Mouse (Mus musculus) midbrain, embryonic 14.5 days (tissue): ENCODE measurements around the gene Sh2d4b. TPM values are rescaled to one million over a fixed set of nuclear protein-coding genes. Genes with fewer than 3 reads are reported as not detected.

Experiments used
- ATAC-seq: fragments of 200-750 bp; cut with Nextera tagmentation; 2 replicates; pipeline ENCODE4 v1.8.0; 2017; ENCODE audit warnings: moderate number of reproducible peaks, moderate library complexity; ENCODE audit not compliant: low FRiP score, low TSS enrichment
- DNase-seq: peaks from one replicate; pipeline ENCODE4 v3.0.0-alpha.2; 2015
- H3K27ac ChIP-seq: fragments of 300-500 bp; sonication (generic); replicated peaks from 2 replicates; pipeline ENCODE4 v1.5.1; 2014; ENCODE audit warnings: mild to moderate bottlenecking, low read depth, low read length, moderate library complexity
- H3K27me3 ChIP-seq: fragments of 300-500 bp; sonication (generic); 2 replicates; pipeline ENCODE4 v1.6.1; 2014; ENCODE audit warnings: low read length, control low read depth, mixed read lengths; ENCODE audit not compliant: control insufficient read depth, insufficient read depth
- H3K36me3 ChIP-seq: fragments of 300-500 bp; sonication (generic); 2 replicates; pipeline ENCODE4 v1.6.1; 2014; ENCODE audit warnings: low read length, control low read depth; ENCODE audit not compliant: control insufficient read depth, insufficient read depth
- H3K4me1 ChIP-seq: fragments of 300-500 bp; sonication (generic); 2 replicates; pipeline ENCODE4 v1.6.1; 2014; ENCODE audit warnings: mild to moderate bottlenecking, antibody characterized with exemption, low read length, control low read depth; ENCODE audit not compliant: control insufficient read depth, insufficient read depth
- H3K4me2 ChIP-seq: fragments of 300-500 bp; sonication (generic); 2 replicates; pipeline ENCODE4 v1.6.1; 2014; ENCODE audit warnings: mild to moderate bottlenecking, low read length, moderate library complexity
- H3K4me3 ChIP-seq: fragments of 300-500 bp; sonication (generic); replicated peaks from 2 replicates; pipeline ENCODE4 v1.5.1; 2014; ENCODE audit warnings: low read depth, low read length
- H3K9ac ChIP-seq: fragments of 300-500 bp; sonication (generic); replicated peaks from 2 replicates; pipeline ENCODE4 v1.6.1; 2014; ENCODE audit warnings: mild to moderate bottlenecking, low read length, moderate library complexity
- H3K9me3 ChIP-seq: fragments of 300-500 bp; sonication (generic); 2 replicates; pipeline ENCODE4 v1.6.1; 2016; ENCODE audit warnings: low read length, control low read depth, mixed read lengths; ENCODE audit not compliant: control insufficient read depth
- WGBS: fragments of 180-500 bp; shearing (Covaris S2); extraction: QIAGEN DNeasy Blood & Tissue Kit; methylation state at CpG from one replicate; pipeline ENCODE4 v1.1.7; 2014; 5-methylcytosine and 5-hydroxymethylcytosine counted together
- polyA plus RNA-seq: library from polyadenylated mRNA; unstranded; fragments of >200 nt; fragmentation: Nextera tagmentation; extraction: Ambion mirVana; gene quantifications from 2 replicates; pipeline ENCODE4 v1.2.1, GENCODE M21; 2014

Sh2d4b gene
- polyA plus RNA-seq, result 1.9 and 2.6 TPM in 2 replicates

DNA sequence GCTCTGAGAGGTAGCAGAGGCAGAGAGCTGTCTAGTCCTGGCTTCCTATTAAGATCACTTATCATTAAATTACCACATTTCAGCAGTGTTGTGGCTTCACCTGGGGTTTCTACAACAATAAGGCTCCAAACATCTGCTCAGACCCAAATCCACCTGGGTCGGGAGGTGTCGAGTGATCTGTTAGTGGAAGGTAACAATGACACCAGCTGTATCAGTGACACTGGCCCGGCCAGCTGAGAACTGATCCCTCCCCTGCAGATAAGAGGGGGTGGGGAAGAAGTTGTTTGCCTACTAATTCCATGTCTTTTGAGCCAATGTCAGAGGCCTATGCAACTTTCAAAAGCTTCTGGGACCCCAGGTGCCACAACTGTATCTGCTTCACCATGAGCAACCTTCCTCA, at the start of gene Sh2d4b:
Sh2d4b (minus strand) TSS at position 71 of the 400 bp plus-strand sequence.
- no peak for ATAC-seq

GRCm38 (mm10) chr14:40942429-40942828, 49.4 kb upstream of the Sh2d4b start:
- H3K27ac ChIP-seq, result no peak overlapping the region
- no peak overlapping the region for H3K4me3 ChIP-seq
- no peak overlapping the region for H3K9ac ChIP-seq
- DNase-seq (no peak), ATAC-seq (no peak)
- no peaks in the 10 kb centered on the region for H3K4me1 ChIP-seq
- H3K4me2 ChIP-seq, result no peak overlapping the region
- WGBS, result 86% methylated on average over 2 of the region's 2 CpGs
- no peaks in the 10 kb centered on the region; the same call in 1 of the 2 replicates for H3K9me3 ChIP-seq
- H3K27me3 ChIP-seq, result no peaks in the 10 kb centered on the region
- peaks cover 7% of the 10 kb centered on the region; the same call in 1 of the 2 replicates for H3K36me3 ChIP-seq

More for the DNA sequence above, at the start of gene Sh2d4b:
- no peak for DNase-seq
- H3K4me3 ChIP-seq, result no peak within 1 kb of the TSS
- no peaks in the 10 kb centered on the region for H3K36me3 ChIP-seq
- peak within 1 kb of the TSS; percentile 54; the same call in 1 of the 2 replicates for H3K4me2 ChIP-seq
- H3K9ac ChIP-seq, result no peak within 1 kb of the TSS
- H3K9me3 ChIP-seq, result no peaks in the 10 kb centered on the region
- no peaks in the 10 kb centered on the region for H3K27me3 ChIP-seq
- H3K27ac ChIP-seq, result no peak within 1 kb of the TSS
- H3K4me1 ChIP-seq, result peaks cover 6% of the 10 kb centered on the region; the same call in 1 of the 2 replicates
- WGBS, result 76% methylated on average over 3 of the region's 3 CpGs

GRCm38 (mm10) chr14:40938380-40938987, 45.4 kb upstream of the Sh2d4b start:
- H3K9me3 ChIP-seq, result no peaks in the 10 kb centered on the region
- 83% methylated on average over 11 of the region's 11 CpGs for WGBS
- ATAC-seq (no peak), DNase-seq (no peak)
- peaks cover 9% of the 10 kb centered on the region; the same call in 1 of the 2 replicates for H3K4me1 ChIP-seq
- no peak overlapping the region for H3K4me3 ChIP-seq
- no peak overlapping the region for H3K27ac ChIP-seq
- H3K36me3 ChIP-seq, result 0 out of 2 replicates have a peak, but pooled peaks cover 2% of the 10 kb centered on the region
- H3K4me2 ChIP-seq, result no peak overlapping the region
- H3K9ac ChIP-seq, result no peak overlapping the region
- no peaks in the 10 kb centered on the region for H3K27me3 ChIP-seq

DNA sequence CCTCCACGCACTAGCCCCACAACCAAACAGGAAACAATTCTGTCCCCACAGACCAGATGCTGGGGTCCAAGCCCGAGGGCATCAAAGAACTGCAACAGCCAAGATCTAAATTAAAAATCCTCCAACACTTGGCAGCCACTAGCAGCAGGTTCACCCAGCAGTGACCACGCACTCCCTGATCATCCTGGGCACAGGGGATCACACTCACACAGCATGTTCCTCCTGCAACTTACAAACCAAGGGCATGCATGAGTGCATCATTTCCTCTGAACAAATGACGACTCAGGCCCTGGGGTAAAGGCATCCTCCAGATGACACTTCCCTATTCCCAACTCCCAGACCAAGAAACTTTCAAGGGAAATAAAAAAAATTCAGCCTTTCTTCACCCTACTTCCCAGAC, 44.0 kb upstream of the Sh2d4b start:
- Histone ChIP-seq H3K27ac (no peak overlapping the region), H3K4me3 (no peak overlapping the region), H3K4me2 (no peak overlapping the region), H3K9me3 (no peaks in the 10 kb centered on the region), H3K36me3 (0 out of 2 replicates have a peak, but pooled peaks cover 6% of the 10 kb centered on the region), H3K9ac (no peak overlapping the region), H3K4me1 (peaks cover 11% of the 10 kb centered on the region; the same call in 1 of the 2 replicates), H3K27me3 (no peaks in the 10 kb centered on the region)
- ATAC-seq, result no peak
- WGBS, result 46% methylated on average over 4 of the region's 4 CpGs
- DNase-seq, result no peak

DNA sequence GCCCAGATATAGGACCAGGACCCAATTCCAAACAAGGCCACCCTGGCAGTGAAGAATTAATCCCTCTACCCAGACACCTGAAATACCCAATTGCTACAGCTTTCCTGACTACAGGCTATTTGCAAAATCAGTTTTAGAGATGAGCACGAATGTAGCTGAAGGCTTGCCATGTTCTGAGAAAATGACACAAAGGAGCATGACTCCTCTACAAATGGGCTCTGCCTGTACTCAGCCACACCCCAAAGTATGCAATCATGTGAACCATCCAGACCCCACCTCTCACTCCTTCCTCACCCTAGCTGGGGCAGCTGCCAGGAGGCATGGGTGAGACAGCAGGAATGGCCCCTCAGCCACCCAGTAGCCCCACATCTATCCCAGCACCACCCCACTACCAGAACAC, 42.4 kb upstream of the Sh2d4b start:
- no peaks in the 10 kb centered on the region for H3K9me3 ChIP-seq
- WGBS, result 89% methylated on average over 1 of the region's 1 CpGs
- H3K4me1 ChIP-seq, result peaks cover 11% of the 10 kb centered on the region
- no peak overlapping the region for H3K4me2 ChIP-seq
- H3K9ac ChIP-seq, result no peak overlapping the region
- H3K36me3 ChIP-seq, result 0 out of 2 replicates have a peak, but pooled peaks cover 6% of the 10 kb centered on the region
- ATAC-seq (no peak), DNase-seq (no peak)
- no peak overlapping the region for H3K27ac ChIP-seq
- no peak overlapping the region for H3K4me3 ChIP-seq
- no peaks in the 10 kb centered on the region for H3K27me3 ChIP-seq

DNA sequence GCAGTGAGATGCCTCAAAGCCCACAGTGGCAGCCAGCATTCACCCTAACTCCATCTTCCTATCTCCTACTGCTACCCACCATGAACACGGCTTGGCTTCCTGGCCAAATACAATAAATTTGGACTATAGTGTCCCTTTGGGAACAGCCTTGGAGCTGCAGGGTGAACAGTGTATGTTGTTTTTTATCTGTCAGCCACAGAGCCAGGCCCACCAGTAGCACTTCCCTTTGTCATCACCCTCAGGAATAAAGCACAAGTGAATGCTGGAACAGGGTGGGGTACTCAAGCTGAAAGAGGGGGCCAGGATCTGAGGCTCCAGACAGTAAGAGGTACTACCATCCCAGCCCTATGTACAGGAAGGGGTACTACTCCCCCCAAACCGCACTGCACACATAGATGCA, 42.0 kb upstream of the Sh2d4b start:
- H3K27ac ChIP-seq, result no peak overlapping the region
- peaks cover 11% of the 10 kb centered on the region for H3K4me1 ChIP-seq
- no peak for ATAC-seq
- no peak overlapping the region for H3K9ac ChIP-seq
- no peaks in the 10 kb centered on the region for H3K9me3 ChIP-seq
- no peak for DNase-seq
- H3K36me3 ChIP-seq, result 0 out of 2 replicates have a peak, but pooled peaks cover 6% of the 10 kb centered on the region
- H3K4me3 ChIP-seq, result no peak overlapping the region
- no peak overlapping the region for H3K4me2 ChIP-seq
- no peaks in the 10 kb centered on the region for H3K27me3 ChIP-seq
- WGBS, result 93% methylated on average over 2 of the region's 2 CpGs

DNA sequence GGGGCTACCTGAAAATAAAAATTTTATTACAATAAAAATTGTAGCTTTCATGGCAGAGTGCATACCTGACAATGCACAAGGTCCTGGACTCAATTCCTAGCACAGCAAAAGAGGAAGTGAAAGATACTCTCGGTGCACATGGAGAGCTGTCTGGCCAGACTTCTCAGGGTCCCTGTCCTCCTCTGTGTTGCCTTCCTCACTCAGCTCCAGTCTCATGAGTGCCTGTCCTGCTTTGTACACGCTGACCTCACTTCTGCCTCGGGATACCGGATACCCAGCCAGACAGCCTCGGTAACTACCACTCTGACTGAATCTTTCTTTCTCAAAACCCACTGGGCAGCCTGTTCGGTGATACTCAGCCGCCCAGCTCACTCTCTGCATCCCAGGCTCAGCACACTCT, 40.3 kb upstream of the Sh2d4b start:
- H3K4me3 ChIP-seq, result no peak overlapping the region
- DNase-seq (no peak), ATAC-seq (no peak)
- WGBS, result 86% methylated on average over 7 of the region's 7 CpGs
- H3K9ac ChIP-seq, result no peak overlapping the region
- no peak overlapping the region for H3K4me2 ChIP-seq
- no peaks in the 10 kb centered on the region for H3K9me3 ChIP-seq
- H3K27ac ChIP-seq, result no peak overlapping the region
- H3K4me1 ChIP-seq, result peaks cover 11% of the 10 kb centered on the region
- H3K36me3 ChIP-seq, result 0 out of 2 replicates have a peak, but pooled peaks cover 6% of the 10 kb centered on the region
- H3K27me3 ChIP-seq, result no peaks in the 10 kb centered on the region

GRCm38 (mm10) chr14:40932225-40932624, 39.2 kb upstream of the Sh2d4b start:
- Histone ChIP-seq H3K27me3 (no peaks in the 10 kb centered on the region), H3K4me2 (no peak overlapping the region), H3K9ac (no peak overlapping the region), H3K4me3 (no peak overlapping the region), H3K27ac (no peak overlapping the region), H3K4me1 (peaks cover 11% of the 10 kb centered on the region), H3K9me3 (no peaks in the 10 kb centered on the region), H3K36me3 (0 out of 2 replicates have a peak, but pooled peaks cover 6% of the 10 kb centered on the region)
- 94% methylated on average over 9 of the region's 9 CpGs for WGBS
- no peak for DNase-seq
- no peak for ATAC-seq
